ENCODE assay signal across 19 mouse cellular contexts in the genomic region with DNA sequence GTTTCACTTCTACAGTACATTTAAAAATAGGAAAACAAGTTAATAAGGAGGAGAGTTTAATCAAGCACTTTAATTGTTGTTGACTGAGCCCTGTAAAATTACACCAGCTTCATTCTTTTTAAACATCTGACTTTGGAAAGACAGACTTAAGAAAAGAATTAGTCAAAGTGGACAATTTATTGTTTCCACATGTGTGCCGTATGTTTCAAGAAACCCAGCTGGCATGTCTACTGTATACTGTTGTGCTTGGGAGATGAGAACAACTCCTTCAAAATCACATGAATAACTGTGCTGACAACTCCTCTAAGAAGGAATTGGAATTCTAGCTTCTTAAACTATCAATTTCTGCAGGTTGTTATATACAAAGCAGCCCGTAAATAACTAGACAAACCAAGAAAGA.
"Had no signal": no experiment of that assay in that cellular context is flagged by ENCODE, and none has a peak within 500 bp of the region (broad histone marks: within the 10 kb centered on the region; RNA-seq: fewer than 3 reads in every experiment).

No protein-coding gene starts in this region.

- H3K4me2 ChIP-seq: lung, embryonic 15.5 days; midbrain, embryonic 11.5 days; midbrain, embryonic 13.5 days; midbrain, embryonic 15.5 days; neural tube, embryonic 12.5 days had no signal

- DNase-seq: lung, adult 2 months; lung, postnatal 14 days; lung, postnatal 36 days; retina, postnatal 1 day; right cerebral cortex, adult 18-20 months; right cerebral cortex, postnatal 25 days; right cerebral cortex, postnatal 4 days; spleen, adult 18-20 months; thymus, adult 18-20 months; thymus, postnatal 14 days; thymus, postnatal 36 days had no signal

- H3K4me1 ChIP-seq: megakaryocyte, embryonic 14.5 days; midbrain, embryonic 13.5 days; midbrain, embryonic 15.5 days; neural tube, embryonic 12.5 days had no signal

- H3K36me3 ChIP-seq: lung, embryonic 15.5 days; midbrain, embryonic 15.5 days had no signal

- H3K9me3 ChIP-seq: lung, embryonic 15.5 days; megakaryocyte, embryonic 14.5 days; midbrain, embryonic 13.5 days; midbrain, embryonic 15.5 days; neural tube, embryonic 12.5 days had no signal

- H3K27me3 ChIP-seq: lung, embryonic 15.5 days; megakaryocyte, embryonic 14.5 days; midbrain, embryonic 13.5 days; midbrain, embryonic 15.5 days; neural tube, embryonic 12.5 days had no signal

- H3K27ac ChIP-seq: lung, embryonic 15.5 days; macrophage; midbrain, embryonic 13.5 days; midbrain, embryonic 15.5 days; neural tube, embryonic 12.5 days had no signal

- H3K9ac ChIP-seq: lung, embryonic 15.5 days; midbrain, embryonic 13.5 days; midbrain, embryonic 15.5 days; neural tube, embryonic 12.5 days had no signal

- ATAC-seq: lung, postnatal 0 days; midbrain, embryonic 13.5 days; midbrain, embryonic 15.5 days had no signal

- H3K4me3 ChIP-seq: lung, embryonic 15.5 days; megakaryocyte, embryonic 14.5 days; midbrain, embryonic 13.5 days; midbrain, embryonic 15.5 days; neural tube, embryonic 12.5 days had no signal
